Mouse (Mus musculus) frontal cortex, adult 2 months (tissue): ENCODE measurements around the gene Gm44503. TPM values are rescaled to one million over a fixed set of nuclear protein-coding genes. Genes with fewer than 3 reads are reported as not detected.

Source experiments
- DNase-seq, 2 experiments: peaks; one replicate each; pipeline ENCODE4 v3.0.0; 2022; ENCODE audit warnings: low spot score in 1 of 2; ENCODE audit errors: extremely low spot score in 1 of 2
- polyA plus RNA-seq: library from polyadenylated mRNA; depleted of rRNA; stranded (reverse); fragments of >200 nt; gene quantifications from 2 replicates; pipeline ENCODE4 v1.2.3, GENCODE M21; 2012

Gm44503 gene
- polyA plus RNA-seq, 1 experiment = not detected

DNA sequence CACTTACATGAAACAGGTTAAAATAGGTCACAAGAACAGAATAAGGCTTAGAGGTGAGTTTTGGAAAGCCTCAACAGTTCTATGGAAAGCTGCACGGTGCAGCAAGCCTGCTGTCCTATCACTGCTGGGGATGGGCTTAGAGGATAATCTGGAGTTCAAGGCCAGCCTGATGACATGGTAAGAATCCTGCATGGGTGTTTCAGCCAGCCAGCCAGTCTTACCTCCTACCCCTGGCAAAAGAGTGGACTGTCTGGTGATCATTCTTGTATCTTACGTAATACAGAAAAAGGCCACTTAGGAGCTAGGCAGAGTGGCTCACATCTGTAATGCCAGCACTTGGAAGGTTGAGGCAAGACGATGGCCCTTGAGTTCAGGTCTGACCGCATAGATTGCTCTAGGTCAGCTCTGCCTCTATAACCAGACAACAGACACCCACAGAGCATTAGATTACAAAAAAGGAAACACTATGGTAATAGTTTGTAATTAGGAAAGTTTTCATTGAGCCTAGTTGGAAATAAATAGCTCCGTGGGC, 62.0 kb downstream of the Gm44503 start:
- DNase-seq = no peak

DNA sequence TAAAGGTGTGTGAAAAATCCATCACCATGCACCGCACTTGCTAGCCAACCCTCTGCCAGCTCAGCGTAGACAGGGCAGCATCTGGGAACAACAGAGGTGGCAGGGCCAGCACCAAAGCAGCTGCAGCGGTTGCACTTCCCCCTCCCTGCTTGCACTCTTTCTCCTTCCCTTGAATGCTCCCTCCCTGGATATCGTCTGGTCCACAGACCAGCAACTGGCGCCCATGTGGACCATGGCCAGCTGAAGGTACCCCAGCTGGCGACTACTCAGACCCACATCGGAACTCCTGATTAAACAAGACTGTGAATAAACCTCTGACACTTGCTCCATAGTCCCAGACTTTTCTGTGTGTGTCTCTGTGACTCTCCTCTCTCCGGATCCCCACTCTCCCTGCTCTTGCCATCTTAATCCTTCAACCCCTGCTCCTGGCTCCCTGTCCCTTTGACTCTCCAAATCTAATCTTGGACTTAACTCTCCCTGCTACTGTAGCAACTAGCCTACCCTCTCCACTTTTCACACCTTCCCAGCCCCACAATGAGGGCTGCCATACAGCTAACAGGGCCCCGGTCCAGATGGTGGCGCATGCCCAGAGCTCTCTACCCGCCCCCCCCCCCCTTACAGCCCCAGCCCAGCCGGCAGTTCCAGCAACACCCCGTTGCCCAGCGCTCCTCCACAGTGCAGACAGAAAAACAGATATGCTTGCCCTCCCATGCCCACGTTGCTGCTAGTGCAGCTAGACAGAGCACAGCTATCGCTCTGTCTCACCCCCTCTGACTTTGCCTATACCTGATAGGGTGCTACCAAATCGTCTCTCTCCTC, 67.4 kb downstream of the Gm44503 start:
- peak in 1 of 2 experiments; percentile 39 for DNase-seq

DNA sequence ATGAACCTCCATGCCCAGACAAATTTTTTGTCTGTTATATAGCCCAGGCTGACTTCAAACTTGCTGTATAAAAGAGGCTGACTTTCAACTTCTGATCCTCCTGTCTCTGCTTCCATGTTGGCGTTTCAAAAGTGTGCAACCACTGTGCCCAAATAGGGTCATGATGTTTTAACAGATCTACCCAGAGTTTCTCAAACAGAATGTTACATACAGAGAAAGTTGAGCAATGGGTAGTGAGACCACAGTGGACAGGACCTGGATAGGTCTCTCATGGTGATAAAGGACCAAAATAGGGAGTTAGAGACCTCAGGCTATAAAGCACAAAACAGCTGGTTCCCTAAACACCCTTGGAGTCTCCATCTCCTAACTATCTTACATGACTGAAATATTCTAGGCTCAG, 71.8 kb downstream of the Gm44503 start:
- DNase-seq = no peak

DNA sequence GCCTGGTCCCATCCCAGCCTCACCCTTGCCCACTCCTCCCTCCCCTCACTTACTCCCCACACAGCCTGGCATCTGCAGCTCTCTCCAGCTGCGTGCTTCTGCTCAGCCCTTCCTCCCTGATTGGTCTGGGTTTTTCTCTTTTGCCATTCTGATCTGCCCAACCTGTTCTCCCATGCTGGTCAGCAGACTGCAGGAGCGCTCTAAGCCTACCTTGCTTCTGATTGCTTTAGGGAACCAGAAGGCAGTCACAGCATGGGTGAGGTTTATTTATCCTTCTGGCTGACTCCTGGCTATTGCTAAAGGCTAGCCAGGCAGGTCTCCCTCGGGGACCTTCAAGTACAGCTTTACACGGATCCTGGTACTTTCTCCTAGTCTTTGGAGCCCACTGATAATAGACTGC, 72.8 kb downstream of the Gm44503 start:
- no peak for DNase-seq

DNA sequence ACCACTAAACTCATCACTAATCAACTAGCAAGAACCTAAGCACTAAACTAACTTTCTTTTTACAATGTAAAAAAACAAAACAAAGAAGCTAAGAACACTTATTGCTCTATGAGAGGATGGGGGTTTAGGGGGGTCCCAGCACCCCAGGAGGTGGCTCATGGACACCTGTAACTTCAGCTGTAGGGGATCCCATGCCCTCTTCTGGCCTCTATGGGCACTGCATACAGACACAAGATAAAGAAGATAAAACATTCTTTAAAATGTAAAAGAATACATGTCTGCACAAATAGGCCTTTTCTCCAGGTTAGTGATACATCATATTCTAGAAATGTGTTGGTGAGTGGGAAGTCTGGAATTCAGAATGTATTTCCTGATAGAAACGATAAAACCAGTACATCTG, 74.8 kb downstream of the Gm44503 start:
- DNase-seq = no peak

DNA sequence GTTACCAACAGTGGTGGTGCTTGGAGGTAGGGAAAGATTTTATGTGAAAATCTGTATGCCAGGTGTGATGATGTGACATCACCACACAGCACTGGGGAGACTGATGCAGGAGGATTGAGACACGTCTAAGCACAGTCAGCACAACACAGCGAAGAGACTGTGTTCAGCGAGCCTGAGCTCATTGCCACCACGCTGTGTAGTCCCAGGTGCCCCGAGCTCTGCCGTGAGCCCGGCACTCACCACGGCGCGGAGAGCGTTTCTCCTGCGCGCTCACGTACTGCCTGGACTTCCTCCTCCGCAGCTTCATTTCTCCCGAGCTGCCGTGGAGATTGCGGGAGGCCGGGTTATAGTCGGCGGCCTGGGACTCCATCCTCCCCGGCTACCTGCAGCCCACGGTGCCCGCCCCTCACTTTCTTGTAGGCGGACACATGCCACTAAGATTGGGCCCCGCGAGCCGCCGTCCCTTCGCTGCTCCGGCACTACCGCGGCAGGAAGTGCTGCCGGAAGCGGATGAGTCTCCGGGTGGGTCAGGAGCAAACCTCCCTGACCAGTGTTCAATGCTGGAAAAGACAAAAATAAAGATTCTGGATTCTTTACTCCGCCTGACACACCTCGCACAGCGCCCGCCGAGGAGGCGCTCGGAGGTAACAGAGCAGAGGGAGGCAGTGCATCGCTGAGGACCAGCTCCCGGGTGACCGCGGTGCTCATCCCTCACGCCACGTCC, 80.7 kb downstream of the Gm44503 start:
- peak; percentile 78 to 96 for DNase-seq

DNA sequence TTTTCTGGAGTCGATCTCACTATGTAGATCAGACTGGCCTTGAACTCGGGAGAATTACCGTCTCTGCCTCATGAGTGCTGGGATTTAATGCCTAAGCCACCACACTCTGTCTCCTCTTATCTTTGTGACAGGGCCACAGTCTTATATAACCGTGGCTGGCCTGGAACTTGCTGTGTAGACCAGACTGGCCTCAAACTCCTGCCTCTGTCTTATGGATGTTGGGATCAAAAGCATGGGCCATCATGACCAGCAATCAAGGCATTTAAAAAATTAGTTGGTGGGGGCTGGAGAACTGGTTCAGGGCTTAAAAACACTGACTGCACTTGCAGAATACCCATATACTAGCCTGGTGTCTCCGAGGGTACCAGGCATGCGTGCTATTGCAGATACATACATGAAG, 81.4 kb downstream of the Gm44503 start, which contains the start of gene Pigb:
Gene Pigb (minus strand): TSS at position 299 of the 400 bp plus-strand sequence.
- DNase-seq = no peak

DNA sequence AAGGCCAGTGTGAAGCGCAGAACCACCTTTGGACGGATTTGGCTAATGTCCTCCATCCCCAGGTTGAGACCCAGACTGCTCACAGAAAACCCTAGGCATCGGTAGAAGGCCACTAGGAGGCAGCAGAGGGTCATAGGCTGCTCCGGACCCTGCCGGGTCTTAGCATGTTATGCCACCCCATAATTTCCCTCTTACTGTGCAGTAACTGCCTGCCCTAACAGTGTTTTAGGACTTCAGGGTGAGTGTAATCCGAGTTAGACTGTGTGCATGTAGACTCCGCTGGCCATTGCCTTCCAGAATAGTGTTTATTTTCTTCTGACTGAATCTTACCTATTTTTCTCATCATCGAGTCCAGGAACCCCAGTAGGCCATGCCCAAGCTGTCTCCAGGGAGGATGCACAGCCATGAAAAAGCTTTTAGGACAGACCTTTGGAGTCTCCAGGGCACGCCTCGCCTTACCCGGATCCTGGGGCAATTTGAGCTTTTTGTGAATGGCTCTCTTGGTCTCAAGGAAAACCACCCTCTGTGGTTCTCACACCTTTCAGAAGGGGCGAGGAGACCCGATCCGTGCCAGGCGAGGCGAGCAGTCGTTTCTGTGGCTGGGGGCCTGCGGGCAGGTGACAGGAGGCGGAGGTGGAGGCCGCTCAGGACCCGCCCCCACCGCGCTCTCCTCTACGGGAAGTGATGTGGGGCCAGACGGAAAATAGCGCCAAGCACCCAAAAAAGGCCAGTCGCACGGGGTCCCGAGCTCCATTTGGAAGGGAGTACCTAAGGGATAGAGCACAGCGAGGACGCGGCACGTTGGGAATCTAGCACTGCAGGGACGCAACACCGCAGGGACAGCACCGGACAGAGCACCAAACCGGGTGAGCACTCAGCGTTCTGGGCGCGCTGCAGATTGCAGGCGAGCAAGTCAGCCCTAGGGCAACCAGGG, 85.8 kb downstream of the Gm44503 start, which contains the start of gene Rab27a:
Gene Rab27a (plus strand): TSS at position 709 of the 934 bp plus-strand sequence.
- peak; percentile 58 to 92 for DNase-seq

DNA sequence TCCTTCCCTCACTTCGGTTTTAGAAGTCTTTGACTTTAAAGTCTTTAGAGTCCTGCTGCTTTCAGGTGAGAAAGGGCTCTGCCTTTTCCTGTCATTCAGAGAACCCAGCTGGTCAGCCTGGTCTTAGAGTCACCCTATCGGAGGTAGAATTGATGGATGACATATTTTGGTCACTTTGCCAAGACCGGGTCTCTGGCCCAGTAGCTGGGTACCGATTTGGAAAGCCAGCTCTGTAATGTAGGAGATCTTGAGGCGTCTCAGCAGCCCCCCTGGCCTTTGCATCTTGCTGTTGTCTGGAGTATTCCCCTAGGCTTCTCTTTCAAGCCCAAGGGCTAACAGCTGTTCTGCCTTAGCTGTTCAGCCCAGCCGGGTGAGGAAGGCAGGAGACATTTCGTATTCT, 86.6 kb downstream of the Gm44503 start:
- no peak for DNase-seq

DNA sequence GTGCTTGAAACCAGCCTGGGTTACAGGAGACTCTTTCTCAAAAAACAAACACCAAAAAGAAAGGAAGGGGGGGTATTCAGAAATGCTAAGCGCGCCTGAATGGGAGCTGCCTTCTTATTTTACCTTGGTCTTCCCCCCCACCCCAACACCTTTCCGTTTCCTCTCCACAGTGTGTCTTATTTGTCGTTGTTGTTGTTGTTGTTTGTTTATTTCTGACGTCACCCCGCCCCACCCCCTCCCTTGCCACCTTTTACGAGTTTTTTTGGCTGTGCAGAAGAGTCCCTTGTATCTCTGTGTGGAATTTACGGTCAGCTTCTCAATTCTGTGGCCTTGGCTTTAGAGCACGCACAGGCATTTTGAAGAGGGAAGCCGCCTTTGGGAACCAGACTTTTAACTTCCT, 87.1 kb downstream of the Gm44503 start:
- DNase-seq = no peak

DNA sequence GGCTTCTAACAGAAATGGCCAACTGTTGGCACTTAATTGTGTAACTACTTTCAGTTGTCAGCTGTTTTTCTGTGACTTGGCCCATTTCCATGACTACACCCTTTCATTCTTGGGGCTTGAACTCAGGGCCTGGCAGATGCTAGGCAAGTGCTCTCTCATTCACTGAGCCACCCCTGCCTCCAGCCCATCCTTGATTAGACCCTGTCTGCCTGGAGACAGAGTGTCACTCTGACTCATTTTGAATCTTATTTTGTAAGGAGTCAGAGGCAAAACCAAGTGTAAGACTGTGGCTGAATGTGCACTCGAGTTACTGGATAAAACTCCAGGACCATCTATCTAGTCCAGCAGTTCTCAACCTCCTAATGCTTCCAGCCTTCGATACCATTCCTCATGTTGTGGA, 89.3 kb downstream of the Gm44503 start:
- DNase-seq = no peak

DNA sequence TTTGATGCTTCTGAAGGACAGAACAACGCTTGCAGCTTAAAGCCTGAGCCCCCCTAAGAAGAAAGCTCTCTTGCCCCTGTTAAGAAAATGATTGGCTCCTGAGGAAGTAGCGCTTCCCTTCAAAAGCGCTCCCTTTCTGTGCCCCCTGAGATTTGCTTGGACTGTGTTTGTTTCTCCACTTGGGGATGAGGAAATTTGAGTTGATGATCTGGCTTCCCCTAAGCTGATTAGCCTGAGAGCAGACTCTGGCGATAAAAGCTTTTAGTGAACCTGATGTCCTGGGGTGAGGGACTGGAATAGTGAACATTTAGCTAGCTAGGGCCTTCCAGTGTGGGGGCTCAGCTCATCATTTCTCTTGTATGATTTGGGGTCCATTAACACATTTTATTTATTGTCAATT, 90.3 kb downstream of the Gm44503 start:
- no peak for DNase-seq

DNA sequence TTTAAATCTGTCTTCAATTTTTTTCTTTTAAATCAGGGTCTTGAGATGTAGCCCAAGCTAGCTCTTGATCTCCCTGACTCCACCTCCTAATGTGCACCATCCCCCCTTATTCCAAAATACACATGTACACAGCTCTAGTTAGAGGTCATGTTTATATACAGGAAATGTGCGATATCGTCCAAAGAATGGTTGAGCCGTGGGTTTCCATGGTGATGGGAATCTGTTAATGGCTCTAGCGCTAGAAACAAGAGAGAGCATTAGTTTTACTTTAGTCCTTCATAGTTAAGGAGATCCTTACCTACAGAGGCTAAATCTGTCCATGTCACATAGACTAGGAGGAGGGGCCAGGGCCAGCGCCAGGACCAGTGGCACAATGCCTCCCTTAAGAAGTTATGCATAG, 91.2 kb downstream of the Gm44503 start:
- DNase-seq = no peak

DNA sequence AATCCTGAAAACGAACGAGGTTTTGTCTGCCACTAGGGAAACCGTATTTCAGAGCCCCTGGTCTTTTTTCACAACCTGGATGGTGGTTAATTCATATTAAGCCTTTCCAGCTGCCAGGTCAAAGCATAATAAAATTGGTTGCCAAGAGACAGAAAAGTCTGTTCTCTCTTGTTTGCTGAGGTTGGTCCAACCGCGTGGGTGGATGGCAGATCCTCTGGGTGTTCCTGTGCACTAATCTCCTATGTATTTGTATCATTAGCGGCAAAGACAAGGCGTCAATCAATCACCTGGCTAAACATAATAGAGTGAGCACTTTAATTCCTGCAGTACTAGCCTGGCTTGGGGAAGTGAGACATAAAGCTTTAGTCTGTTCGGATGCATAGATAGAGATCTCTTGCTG, 92.0 kb downstream of the Gm44503 start:
- DNase-seq = no peak

DNA sequence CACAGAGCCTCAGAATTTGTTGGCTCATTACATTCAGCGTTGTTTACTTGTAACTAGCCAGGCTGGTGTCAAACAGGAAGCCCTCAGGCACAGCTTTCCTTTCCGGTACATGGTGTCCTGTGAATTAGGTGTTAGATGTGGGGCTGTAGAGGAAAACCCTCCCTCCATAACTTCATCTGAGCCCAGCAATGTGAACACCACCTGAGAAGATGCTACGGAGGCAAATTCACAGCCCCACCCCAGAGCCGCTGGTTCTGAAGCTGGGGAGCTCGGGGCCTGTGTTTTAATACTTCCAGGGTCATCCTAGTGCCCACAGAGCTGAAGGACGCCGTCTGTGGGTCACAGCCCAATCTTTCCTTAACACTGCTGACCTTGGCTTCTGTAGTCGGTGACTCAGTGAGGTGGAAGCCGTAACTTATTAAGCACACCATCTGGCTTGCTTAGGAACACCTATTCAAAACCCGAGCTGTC, 96.8 kb downstream of the Gm44503 start:
- no peak for DNase-seq

DNA sequence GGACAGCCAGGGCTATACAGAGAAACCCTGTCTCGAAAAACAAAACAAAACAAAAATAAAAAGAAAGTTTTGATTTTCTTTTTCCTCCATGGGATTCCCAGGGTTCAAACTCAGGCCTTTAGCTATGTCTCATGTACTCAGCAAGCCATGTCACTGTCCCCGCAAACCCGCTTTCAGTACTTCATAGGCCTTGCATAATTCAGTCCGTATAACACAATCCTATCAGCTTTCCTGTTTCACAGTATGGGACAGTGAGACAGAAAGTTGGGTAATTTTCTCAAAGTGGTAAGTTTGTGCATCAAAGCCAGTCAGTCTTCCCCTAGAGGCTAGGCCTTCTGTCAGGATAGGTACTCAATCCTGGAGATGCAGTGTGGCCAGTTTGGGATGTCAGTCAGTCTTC, 100.6 kb downstream of the Gm44503 start:
- DNase-seq = no peak

DNA sequence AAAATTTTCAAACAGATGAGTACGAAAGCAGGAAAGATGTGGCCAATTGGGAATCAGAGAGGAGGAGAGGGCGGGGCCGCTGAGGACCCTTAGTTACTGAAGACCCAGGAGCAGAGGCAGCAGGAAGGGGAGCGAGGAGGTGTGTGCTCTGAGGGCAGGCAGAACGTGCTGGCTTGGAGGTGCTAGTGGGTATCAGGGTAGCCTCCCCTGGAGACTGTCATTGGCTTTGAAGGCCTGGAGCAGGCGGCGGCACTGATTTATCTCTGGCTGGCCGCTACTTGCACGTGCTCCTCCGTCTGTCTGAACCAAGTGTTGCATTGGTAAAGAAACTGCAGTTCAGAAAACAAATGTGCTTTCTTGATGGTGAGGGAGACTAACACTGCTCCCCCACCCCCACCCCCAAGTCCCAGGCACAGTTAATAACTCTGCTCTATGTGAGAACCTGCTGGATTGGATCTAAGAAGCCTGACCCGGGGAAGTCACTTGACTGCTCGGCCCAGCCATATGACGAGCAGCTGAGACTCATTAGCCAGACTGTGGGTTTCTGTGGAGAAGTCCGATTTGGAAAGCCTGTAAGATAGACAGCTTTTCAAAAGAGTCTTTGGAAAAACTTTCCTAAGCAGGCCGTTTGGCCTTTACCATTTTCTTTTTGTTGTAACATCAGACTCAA, 105.1 kb downstream of the Gm44503 start:
- no peak for DNase-seq
